Mouse (Mus musculus): ENCODE measurements around the gene Adamts8. TPM values are rescaled to one million over a fixed set of nuclear protein-coding genes. Genes with fewer than 3 reads are reported as not detected.

Gene Adamts8
- total RNA-seq (2021) = 1 to 10 TPM; 4.5 to 4.8 TPM
- long read RNA-seq, experiment 1, transcript Adamts8-201 (9 exons, 3,631 nt) = major isoform, 9 of 11 reads
- long read RNA-seq, experiment 1, partial matches to known transcripts = 2 of 11 reads
- long read RNA-seq, experiment 1, other reads (novel, unspliced or antisense) = 0 of 11 reads
- long read RNA-seq, experiment 2, transcript Adamts8-201 (9 exons, 3,631 nt) = major isoform, 6 of 6 reads
- long read RNA-seq, experiment 2, partial matches to known transcripts = 0 of 6 reads
- long read RNA-seq, experiment 2, other reads (novel, unspliced or antisense) = 0 of 6 reads

DNA sequence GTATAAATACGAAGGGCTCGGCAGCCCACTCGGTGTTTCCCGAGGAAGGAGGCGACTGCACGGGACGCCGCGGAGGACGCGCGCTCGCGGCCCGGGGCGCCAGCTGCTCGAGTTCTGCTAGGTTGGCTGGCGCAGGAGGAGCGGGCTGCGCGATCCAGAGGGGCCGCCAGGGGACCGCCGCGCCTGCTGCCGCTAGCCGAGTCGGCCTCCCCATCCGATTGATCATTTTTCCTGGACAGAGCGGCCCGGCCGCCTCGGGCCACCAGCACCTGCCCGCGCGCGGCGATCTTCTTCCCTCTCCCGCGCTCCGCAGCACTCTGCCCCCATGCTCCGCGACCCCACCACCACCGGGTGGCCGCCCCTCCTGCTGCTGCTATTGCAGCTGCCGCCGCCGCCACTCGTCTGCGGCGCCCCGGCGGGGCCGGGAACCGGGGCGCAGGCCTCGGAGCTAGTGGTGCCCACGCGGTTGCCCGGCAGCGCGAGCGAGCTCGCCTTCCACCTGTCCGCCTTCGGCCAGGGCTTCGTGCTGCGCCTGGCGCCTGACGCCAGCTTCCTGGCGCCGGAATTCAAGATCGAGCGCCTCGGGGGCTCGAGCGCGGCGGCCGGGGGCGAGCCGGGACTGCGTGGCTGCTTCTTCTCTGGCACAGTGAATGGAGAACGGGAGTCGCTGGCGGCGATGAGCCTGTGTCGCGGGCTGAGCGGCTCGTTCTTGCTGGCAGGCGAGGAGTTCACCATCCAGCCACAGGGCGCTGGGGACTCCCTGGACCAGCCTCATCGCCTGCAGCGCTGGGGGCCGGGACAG, at the start of gene Adamts8:
TSS of gene Adamts8 (plus strand) at position 51 of the 802 bp plus-strand sequence.
- intact Hi-C loops (cut with DNase I) = loop anchor here (2.0 kb wide), 1 partner anchor 88 kb away; the partner anchor contains the start of gene Zbtb44
- DNase-seq (ENCODE audit: extremely low spot score in 1 of 2, low spot score in 2 of 2) = peak; percentile 43 to 58
- H3K27ac ChIP-seq = peak within 1 kb of the TSS; percentile 47; the same call in 1 of the 2 replicates

DNA sequence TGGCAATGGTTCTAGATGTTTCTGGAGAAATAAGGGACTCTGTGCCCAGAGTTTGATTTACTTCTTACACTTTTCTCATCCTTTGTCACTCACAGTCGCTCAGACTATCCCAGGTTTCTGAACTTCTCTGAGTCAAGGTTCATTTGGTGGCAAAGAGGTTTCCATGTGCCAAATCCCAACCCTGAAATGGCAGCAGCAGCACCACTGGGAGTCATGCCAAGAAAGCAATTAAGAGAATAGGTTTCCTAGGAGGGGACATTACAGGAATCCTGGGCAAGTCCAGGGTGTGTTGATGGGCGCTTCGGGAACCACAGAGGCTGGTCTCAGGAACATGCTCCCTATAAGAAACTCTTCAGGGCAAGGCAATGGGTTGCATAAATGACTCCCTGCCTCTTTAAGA, 46.7 kb upstream of the Adamts8 start:
- Histone ChIP-seq H3K27ac (no peak overlapping the region), H3K4me3 (no peak overlapping the region)
- intact Hi-C loops (cut with DNase I) = no loop called here
- DNase-seq (ENCODE audit: extremely low spot score in 1 of 2, low spot score in 2 of 2) = no peak
- no peak for TF ChIP-seq CTCF (IDR thresholded peaks at IDR 0.05)

More for the DNA sequence above, at the start of gene Adamts8:
- peak; percentile 55 for TF ChIP-seq CTCF (IDR thresholded peaks at IDR 0.05)
- H3K4me3 ChIP-seq = peak within 1 kb of the TSS; percentile 73

DNA sequence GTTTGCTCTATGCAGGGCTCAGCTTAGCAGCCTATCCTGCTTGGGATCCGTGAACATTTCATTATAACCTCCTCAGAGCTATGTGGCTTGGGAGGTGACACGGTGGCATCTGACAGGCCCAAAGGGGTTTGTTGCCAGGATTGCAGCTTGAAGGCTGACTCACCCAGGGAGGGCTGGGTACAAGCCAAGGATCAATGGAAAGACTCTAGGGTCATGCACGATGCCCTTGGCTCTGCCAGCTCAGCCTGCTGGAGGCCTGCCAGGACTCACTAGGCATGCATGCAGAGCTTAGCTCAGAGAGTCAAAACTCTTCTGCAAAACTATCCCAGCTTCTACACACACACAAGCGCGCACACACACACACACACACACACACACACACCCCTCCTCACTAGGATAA, 45.6 kb upstream of the Adamts8 start:
- Histone ChIP-seq H3K4me3 (no peak overlapping the region), H3K27ac (no peak overlapping the region)
- DNase-seq (ENCODE audit: extremely low spot score in 1 of 2, low spot score in 2 of 2) = peak; percentile 38 to 41
- intact Hi-C loops (cut with DNase I) = no loop called here
- no peak for TF ChIP-seq CTCF (IDR thresholded peaks at IDR 0.05)

- intact Hi-C loops (cut with DNase I) = no loop called here
- no peak overlapping the region for H3K4me3 ChIP-seq
- no peak overlapping the region for H3K27ac ChIP-seq
- no peak for TF ChIP-seq CTCF (IDR thresholded peaks at IDR 0.05)
- no peak for DNase-seq (ENCODE audit: extremely low spot score in 1 of 2, low spot score in 2 of 2)
These were observed 45.2 kb upstream of the Adamts8 start for GRCm38 (mm10) chr9:30897169-30897568.

DNA sequence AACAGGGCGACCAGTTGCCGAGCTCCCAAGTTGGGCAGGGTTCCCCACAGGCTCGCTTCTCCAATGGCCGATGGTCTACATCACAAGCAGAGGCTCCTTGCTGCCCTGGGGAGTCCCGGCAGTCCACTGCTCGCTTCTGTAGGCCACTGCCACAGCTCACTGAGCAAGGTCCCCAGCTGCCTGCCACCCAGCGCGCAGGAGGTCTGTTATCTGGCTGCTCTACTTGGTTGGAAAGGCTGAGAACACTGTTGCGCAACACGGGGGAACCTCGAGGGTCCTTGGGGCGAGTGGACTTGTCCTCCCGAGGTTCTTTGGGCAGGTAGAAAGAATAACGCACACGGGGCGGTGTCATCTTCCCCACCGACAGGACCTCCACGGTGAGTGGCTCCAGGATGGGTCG, 40.2 kb upstream of the Adamts8 start:
- intact Hi-C loops (cut with DNase I) = no loop called here
- Histone ChIP-seq H3K4me3 (no peak overlapping the region), H3K27ac (no peak overlapping the region)
- DNase-seq (ENCODE audit: extremely low spot score in 1 of 2, low spot score in 2 of 2) = no peak
- TF ChIP-seq CTCF (IDR thresholded peaks at IDR 0.05) = no peak

- no peak for TF ChIP-seq CTCF (IDR thresholded peaks at IDR 0.05)
- intact Hi-C loops (cut with DNase I) = no loop called here
These were observed 39.7 kb upstream of the Adamts8 start for GRCm38 (mm10) chr9:30902641-30903040.

DNA sequence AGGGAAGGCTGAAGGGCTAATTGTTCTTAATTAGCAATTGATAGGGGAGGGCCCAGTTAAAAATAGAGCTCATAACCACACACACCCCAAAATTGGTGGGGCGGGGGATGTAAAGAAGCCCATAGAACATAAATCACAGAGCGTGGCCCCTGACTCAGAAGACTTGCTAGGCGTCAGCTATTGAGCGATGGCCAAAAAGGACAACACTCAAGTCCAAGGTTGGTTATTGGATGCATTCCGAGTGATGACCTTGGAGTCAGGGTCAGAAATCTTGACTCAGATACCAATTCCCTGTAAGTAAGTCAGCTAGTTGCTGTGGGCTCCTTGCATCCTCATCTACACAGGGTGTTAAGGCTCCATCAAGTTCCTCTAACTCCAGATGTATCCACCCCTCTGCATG, 39.1 kb upstream of the Adamts8 start:
- intact Hi-C loops (cut with DNase I) = no loop called here
- H3K27ac ChIP-seq = no peak overlapping the region
- no peak overlapping the region for H3K4me3 ChIP-seq
- no peak for DNase-seq (ENCODE audit: extremely low spot score in 1 of 2, low spot score in 2 of 2)
- TF ChIP-seq CTCF (IDR thresholded peaks at IDR 0.05) = no peak

More at GRCm38 (mm10) chr9:30902641-30903040, 39.7 kb upstream of the Adamts8 start:
- H3K4me3 ChIP-seq = no peak overlapping the region
- DNase-seq (ENCODE audit: extremely low spot score in 1 of 2, low spot score in 2 of 2) = no peak
- H3K27ac ChIP-seq = no peak overlapping the region

DNA sequence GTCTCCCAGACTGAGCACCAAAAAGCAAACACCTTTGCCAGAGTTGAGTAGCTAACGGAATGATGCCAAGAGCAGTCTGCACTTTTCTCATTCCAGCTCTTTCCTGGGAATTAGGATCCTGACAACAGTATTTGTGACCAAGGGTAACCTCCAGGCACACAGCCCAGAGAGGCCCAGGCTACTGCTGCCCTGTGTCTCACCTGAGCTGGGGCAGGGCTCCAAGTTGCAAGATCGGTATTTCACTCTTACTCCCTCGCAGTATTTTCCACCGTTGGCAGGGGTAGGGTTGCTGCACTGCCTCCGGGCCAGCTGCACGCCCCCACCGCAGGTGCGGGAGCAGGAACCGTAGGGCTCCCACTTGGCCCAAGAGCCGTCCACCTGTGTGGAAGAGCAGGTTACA, 36.5 kb upstream of the Adamts8 start:
- TF ChIP-seq CTCF (IDR thresholded peaks at IDR 0.05) = no peak
- intact Hi-C loops (cut with DNase I) = no loop called here
- DNase-seq (ENCODE audit: extremely low spot score in 1 of 2, low spot score in 2 of 2) = no peak
- H3K4me3 ChIP-seq = no peak overlapping the region
- no peak overlapping the region for H3K27ac ChIP-seq

DNA sequence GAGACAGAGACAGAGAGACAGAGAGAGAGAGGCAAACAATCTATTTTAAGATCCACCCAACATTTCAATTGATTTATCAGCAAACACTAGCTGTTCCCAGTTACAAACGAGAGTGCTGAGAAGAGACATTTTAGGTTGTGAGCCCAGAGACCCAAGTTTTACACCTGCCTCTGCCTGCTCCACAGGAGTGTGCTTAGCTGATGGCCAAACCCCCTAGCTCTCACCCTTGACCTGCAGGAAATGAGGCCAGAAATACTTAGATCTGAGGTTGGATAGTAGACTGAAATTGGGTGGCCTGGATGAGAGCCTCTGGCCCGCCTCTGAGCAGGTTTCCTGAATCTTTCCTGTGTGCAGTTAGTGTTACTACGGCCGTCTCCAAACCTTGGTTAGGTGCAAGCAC, 35.9 kb upstream of the Adamts8 start:
- Histone ChIP-seq H3K4me3 (no peak overlapping the region), H3K27ac (no peak overlapping the region)
- no peak for DNase-seq (ENCODE audit: extremely low spot score in 1 of 2, low spot score in 2 of 2)
- TF ChIP-seq CTCF (IDR thresholded peaks at IDR 0.05) = no peak
- intact Hi-C loops (cut with DNase I) = no loop called here

GRCm38 (mm10) chr9:30907677-30908295, 34.6 kb upstream of the Adamts8 start:
- intact Hi-C loops (cut with DNase I) = no loop called here
- DNase-seq (ENCODE audit: extremely low spot score in 1 of 2, low spot score in 2 of 2) = no peak
- no peak for TF ChIP-seq CTCF (IDR thresholded peaks at IDR 0.05)
- Histone ChIP-seq H3K4me3 (no peak overlapping the region), H3K27ac (no peak overlapping the region)

DNA sequence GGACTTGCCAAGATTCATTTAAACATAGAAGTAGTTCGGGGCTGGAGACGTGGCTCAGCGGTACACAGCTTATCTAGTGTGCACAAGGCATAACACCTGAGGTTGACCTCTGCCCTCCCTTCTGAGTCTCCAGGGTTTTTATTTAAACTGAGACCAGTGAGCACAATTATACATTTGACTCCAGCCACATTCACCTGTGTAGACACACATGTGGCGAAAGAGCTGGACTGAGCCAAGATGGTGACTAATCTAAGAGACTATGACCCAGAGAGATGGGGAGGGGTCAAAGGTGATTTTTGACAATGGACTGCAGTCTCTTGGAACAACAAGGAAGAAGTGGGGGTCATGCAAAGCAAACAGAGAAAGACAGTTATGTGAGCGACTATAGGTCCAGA, 34.1 kb upstream of the Adamts8 start:
- TF ChIP-seq CTCF (IDR thresholded peaks at IDR 0.05) = no peak
- intact Hi-C loops (cut with DNase I) = no loop called here
- no peak overlapping the region for H3K4me3 ChIP-seq
- no peak overlapping the region for H3K27ac ChIP-seq
- no peak for DNase-seq (ENCODE audit: extremely low spot score in 1 of 2, low spot score in 2 of 2)

GRCm38 (mm10) chr9:30908973-30909372, 33.4 kb upstream of the Adamts8 start:
- no peak for TF ChIP-seq CTCF (IDR thresholded peaks at IDR 0.05)
- Histone ChIP-seq H3K27ac (no peak overlapping the region), H3K4me3 (no peak overlapping the region)
- no peak for DNase-seq (ENCODE audit: extremely low spot score in 1 of 2, low spot score in 2 of 2)
- intact Hi-C loops (cut with DNase I) = no loop called here

Data from left cerebral cortex, adult 2 months (tissue).